Mouse (Mus musculus) ES-E14 (cell line): ENCODE data around the gene 5031439G07Rik. TPM values are rescaled to one million over a fixed set of nuclear protein-coding genes. Genes with fewer than 3 reads are reported as not detected.
A peak's percentile ranks its signal among the peaks of the same experiment; 100 is the strongest.
"Not testable (repeated sequence)": the region's sequence is repeated elsewhere in the genome, so short reads cannot be mapped to it uniquely, and the experiment has no call there.

Experiments
- DNase-seq: peaks from one replicate; pipeline ENCODE4 v3.0.0-alpha.2; 2013; ENCODE audit warnings: low read depth, low spot score
- H3K27ac ChIP-seq: 2 replicates; pipeline ENCODE4 v1.5.1; 2012; ENCODE audit warnings: low read depth, mild to moderate bottlenecking, low read length, moderate library complexity, mixed read lengths; ENCODE audit not compliant: poor library complexity, insufficient read depth, severe bottlenecking
- H3K36me3 ChIP-seq: 2 replicates; pipeline ENCODE4 v1.6.1; 2012; ENCODE audit warnings: mild to moderate bottlenecking, low read length, moderate library complexity, mixed read lengths; ENCODE audit not compliant: control insufficient read depth, poor library complexity, insufficient read depth, severe bottlenecking
- H3K4me1 ChIP-seq, 2 experiments: fragments of 150-350 bp in 1 of 2; sonication (generic) in 1 of 2; 2 replicates each; pipeline ENCODE4 v1.6.1; 2012; ENCODE audit warnings: low read length in 2 of 2, mild to moderate bottlenecking in 1 of 2, mixed read lengths in 1 of 2; ENCODE audit not compliant: control insufficient read depth in 2 of 2, insufficient read depth in 2 of 2, poor library complexity in 1 of 2
- H3K4me3 ChIP-seq, 2 experiments: fragments of 150-350 bp in 1 of 2; sonication (generic) in 1 of 2; 2 replicates each; pipeline ENCODE4 v1.5.1; 2012; ENCODE audit warnings: low read length in 2 of 2, low read depth in 1 of 2, mild to moderate bottlenecking in 1 of 2, mixed read lengths in 1 of 2; ENCODE audit not compliant: insufficient read depth in 1 of 2, poor library complexity in 1 of 2, severe bottlenecking in 1 of 2
- H3K9ac ChIP-seq: 2 replicates; pipeline ENCODE4 v1.6.1; 2012; ENCODE audit warnings: low read depth, mild to moderate bottlenecking, low read length, mixed read lengths; ENCODE audit not compliant: poor library complexity, insufficient read depth, severe bottlenecking
- H3K9me3 ChIP-seq: fragments of 150-350 bp; sonication (generic); 2 replicates; pipeline ENCODE4 v1.6.1; 2012; ENCODE audit warnings: low read depth, mild to moderate bottlenecking, low read length; ENCODE audit not compliant: control insufficient read depth, insufficient read depth
- CHD2 ChIP-seq: IDR thresholded peaks from 2 replicates; pipeline ENCODE4 v1.6.1; 2014; ENCODE audit warnings: mild to moderate bottlenecking, low read depth, low read length, inconsistent platforms
- HCFC1 ChIP-seq: IDR thresholded peaks from 2 replicates; pipeline ENCODE4 v1.6.1; 2012; ENCODE audit warnings: low read length, inconsistent platforms, borderline replicate concordance; ENCODE audit not compliant: insufficient read depth
- MAFK ChIP-seq: IDR thresholded peaks from 2 replicates; pipeline ENCODE4 v1.6.1; 2014; ENCODE audit warnings: mild to moderate bottlenecking, low read depth, low read length, inconsistent platforms; ENCODE audit not compliant: insufficient read depth
- ZC3H11A ChIP-seq: IDR thresholded peaks from 2 replicates; pipeline ENCODE4 v1.6.1; 2012; ENCODE audit warnings: low read depth, mild to moderate bottlenecking, inconsistent platforms, low read length, borderline replicate concordance
- ZNF384 ChIP-seq: IDR thresholded peaks from 2 replicates; pipeline ENCODE4 v1.6.1; 2012; ENCODE audit warnings: low read depth, low read length, inconsistent platforms
- in situ Hi-C, 2 experiments: fragments of 600-800 bp; cut with MboI; formaldehyde crosslinking; loops; one replicate each; pipeline ENCODE4 v1.15.1; 2025; ENCODE audit warnings: low sequenced_read_pairs in 2 of 2, inconsistent platforms in 1 of 2; ENCODE audit not compliant: unreplicated experiment in 2 of 2
- total RNA-seq: library from RNA; depleted of rRNA; stranded (reverse); fragments of 300-350 nt; gene quantifications from 2 replicates; pipeline ENCODE4 v1.2.3, GENCODE M21; 2012

The 5031439G07Rik gene
- total RNA-seq, 1 experiment, result 18.4 TPM

DNA sequence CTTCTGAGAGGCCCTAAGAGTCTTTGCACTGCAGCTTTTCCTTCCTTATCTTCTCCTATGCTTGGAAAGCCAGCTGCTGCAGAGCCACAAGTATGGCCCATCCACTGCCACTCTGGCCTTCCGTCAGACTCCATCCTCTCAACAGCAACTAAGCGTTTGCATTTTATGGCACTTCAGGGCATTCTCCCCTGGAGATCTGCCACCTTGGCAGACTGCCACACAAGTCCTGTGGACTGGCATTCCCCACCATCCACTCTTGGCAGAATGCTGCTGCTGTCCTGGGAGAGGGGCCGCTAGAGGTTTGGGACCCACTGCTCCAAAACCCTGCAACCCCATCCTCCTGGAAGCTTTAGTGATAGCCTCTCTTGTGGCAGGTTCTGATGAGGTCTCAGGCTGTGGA is 43.5 kb upstream of the 5031439G07Rik start:
- Histone ChIP-seq H3K9me3 (no peaks in the 10 kb centered on the region), H3K9ac (no peak overlapping the region), H3K4me1 (peaks cover 0 to 15% of the 10 kb centered on the region in 2 experiments; a peak in 2 of 4 replicates), H3K27ac (no peak overlapping the region), H3K4me3 (no peak overlapping the region), H3K36me3 (no peaks in the 10 kb centered on the region)
- no peak for TF ChIP-seq CHD2
- TF ChIP-seq MAFK, result no peak
- no peak for TF ChIP-seq ZC3H11A
- TF ChIP-seq ZNF384, result no peak
- TF ChIP-seq HCFC1, result no peak
- in situ Hi-C loops, result no loop called here
- DNase-seq, result no peak

DNA sequence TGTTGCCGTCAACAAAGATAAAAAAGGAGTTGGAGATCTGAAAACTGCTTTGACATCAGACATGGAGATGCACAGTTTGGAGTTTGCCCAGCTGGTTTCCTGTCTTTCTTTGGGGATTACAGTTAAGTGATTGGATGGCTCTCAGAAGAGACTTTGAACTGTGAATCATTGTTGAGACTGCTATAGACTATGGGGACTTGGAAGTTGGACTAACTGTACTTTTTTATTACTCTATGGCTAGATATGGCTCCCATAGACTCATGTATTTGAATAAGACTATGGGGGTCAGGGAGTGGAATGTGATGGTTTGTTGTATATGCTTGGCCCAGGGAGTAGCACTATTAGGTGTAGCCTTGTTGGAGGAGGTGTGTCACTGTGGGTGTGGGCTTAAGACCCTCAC is 42.3 kb upstream of the 5031439G07Rik start:
- in situ Hi-C loops, result not testable (repeated sequence)
- peaks cover 0 to 15% of the 10 kb centered on the region in 2 experiments; a peak in 1 of 4 replicates for H3K4me1 ChIP-seq

DNA sequence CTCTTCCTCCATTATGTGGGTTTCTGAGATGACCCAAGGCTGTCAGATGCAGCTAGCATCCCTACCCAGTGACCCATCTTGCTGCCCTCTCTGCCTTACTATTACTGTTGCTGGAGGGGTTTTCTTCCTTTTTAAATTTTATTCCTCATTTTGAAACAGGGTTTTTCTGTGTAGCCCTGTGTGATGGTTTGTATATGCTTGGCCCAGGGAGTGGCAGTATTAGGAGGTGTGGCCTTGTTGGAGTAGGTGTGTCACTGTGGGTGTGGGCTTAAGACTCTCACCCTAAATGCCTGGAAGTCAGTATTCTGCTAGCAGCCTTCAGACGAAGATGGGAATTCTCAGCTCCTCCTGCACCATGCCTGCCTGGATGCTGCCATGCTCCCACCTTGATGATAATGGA is 40.3 kb upstream of the 5031439G07Rik start, which contains the start of gene Fam118a:
Fam118a (plus strand) TSS at position 301 of the 400 bp plus-strand sequence.
- H3K36me3 ChIP-seq, H3K9me3 ChIP-seq, DNase-seq, H3K27ac ChIP-seq, H3K4me3 ChIP-seq, H3K9ac ChIP-seq, in situ Hi-C loops: not testable (repeated sequence)
- H3K4me1 ChIP-seq, result peaks cover 0 to 11% of the 10 kb centered on the region in 2 experiments; a peak in 1 of 4 replicates

More for the DNA sequence above, 42.3 kb upstream of the 5031439G07Rik start:
- H3K27ac ChIP-seq, H3K36me3 ChIP-seq, H3K9ac ChIP-seq, H3K9me3 ChIP-seq, DNase-seq, H3K4me3 ChIP-seq: not testable (repeated sequence)

DNA sequence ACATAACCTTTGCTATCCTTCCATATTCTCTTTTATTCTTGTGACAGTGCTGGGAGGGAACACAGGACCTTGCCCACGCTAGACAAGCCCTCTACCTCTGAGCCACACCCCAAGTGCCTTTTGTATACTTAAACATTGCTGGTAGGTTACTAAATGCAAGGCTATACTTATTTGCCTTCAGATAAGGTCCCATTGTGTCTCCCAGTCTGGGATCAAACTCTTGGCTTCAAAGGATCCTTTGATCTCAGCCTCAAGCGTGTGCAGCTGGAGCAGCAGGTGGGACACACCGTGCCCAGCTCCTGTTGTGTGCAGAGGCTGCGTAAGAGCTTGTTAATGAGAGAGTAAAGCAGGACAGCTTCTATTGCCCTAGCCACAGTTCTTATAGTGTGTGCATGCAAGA is 39.4 kb upstream of the 5031439G07Rik start:
- peak; percentile 40 for DNase-seq
- in situ Hi-C loops, result no loop called here

DNA sequence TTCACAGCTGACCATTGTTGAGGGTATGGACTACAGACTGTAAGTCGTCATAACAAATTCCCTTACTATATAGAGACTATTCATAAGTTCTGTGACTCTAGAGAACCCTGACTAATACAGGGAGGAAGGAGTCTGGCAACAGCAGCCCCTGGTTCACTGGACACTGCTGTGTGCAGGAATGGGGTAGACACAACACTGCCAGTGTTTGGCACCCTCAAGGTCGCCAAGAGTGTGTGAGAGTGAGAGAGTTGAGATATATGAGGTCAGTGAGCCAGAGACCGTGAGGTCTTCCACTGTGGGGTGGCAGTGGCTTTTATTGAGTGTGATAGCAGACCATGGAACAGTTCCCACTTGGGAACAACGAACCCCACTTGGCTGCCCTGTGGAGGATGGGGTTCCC is 37.8 kb upstream of the 5031439G07Rik start:
- peaks cover 0 to 7% of the 10 kb centered on the region in 2 experiments; a peak in 1 of 4 replicates for H3K4me1 ChIP-seq
- H3K27ac ChIP-seq, result no peak overlapping the region
- no peak overlapping the region for H3K4me3 ChIP-seq
- H3K9ac ChIP-seq, result no peak overlapping the region
- in situ Hi-C loops, result no loop called here
- TF ChIP-seq CHD2, result no peak
- TF ChIP-seq ZNF384, result no peak
- TF ChIP-seq ZC3H11A, result no peak
- no peak for TF ChIP-seq HCFC1
- TF ChIP-seq MAFK, result no peak
- H3K36me3 ChIP-seq, result no peaks in the 10 kb centered on the region
- no peaks in the 10 kb centered on the region for H3K9me3 ChIP-seq
- DNase-seq, result no peak

More for the DNA sequence above, 39.4 kb upstream of the 5031439G07Rik start:
- Histone ChIP-seq H3K9ac (no peak overlapping the region), H3K4me3 (no peak overlapping the region), H3K9me3 (no peaks in the 10 kb centered on the region), H3K36me3 (no peaks in the 10 kb centered on the region), H3K27ac (no peak overlapping the region), H3K4me1 (peaks cover 0 to 7% of the 10 kb centered on the region in 2 experiments; a peak in 1 of 4 replicates)
- no peak for TF ChIP-seq ZNF384
- TF ChIP-seq MAFK, result no peak
- TF ChIP-seq HCFC1, result no peak
- TF ChIP-seq CHD2, result no peak
- no peak for TF ChIP-seq ZC3H11A
